Mouse (Mus musculus): ENCODE measurements around the gene Cfap77. TPM values are rescaled to one million over a fixed set of nuclear protein-coding genes. Genes with fewer than 3 reads are reported as not detected.

Cfap77 gene
- polyA plus RNA-seq, 1 experiment: 0.12 TPM

- Histone ChIP-seq H3K4me3 (ENCODE audit: insufficient read depth, poor library complexity, severe bottlenecking) (no peak overlapping the region), H3K79me2 (ENCODE audit: control insufficient read depth, insufficient read depth) (no peaks in the 10 kb centered on the region), H3K36me3 (ENCODE audit: control insufficient read depth, insufficient read depth) (no peaks in the 10 kb centered on the region), H3K79me3 (ENCODE audit: low read depth) (no peaks in the 10 kb centered on the region), H3ac (ENCODE audit: control insufficient read depth, insufficient read length, low read depth) (no peak overlapping the region), H3K27me3 (ENCODE audit: control insufficient read depth, insufficient read depth, insufficient read length) (peaks cover 87% of the 10 kb centered on the region)
- no peak for TF ChIP-seq FOSL1 (IDR thresholded peaks at IDR 0.05; ENCODE audit: insufficient read depth, low read length, poor library complexity, severe bottlenecking)
- TF ChIP-seq USF1 (IDR thresholded peaks at IDR 0.05; ENCODE audit: low read depth): no peak
- no peak for TF ChIP-seq MYOG (IDR thresholded peaks at IDR 0.05; ENCODE audit: control insufficient read depth, extremely low read depth, insufficient read length)
Measured at GRCm38 (mm10) chr2:29006455-29007034, 48.3 kb downstream of the Cfap77 start.

- H3K4me3 ChIP-seq (ENCODE audit: insufficient read depth, poor library complexity, severe bottlenecking): no peak overlapping the region
- H3K79me3 ChIP-seq (ENCODE audit: low read depth): no peaks in the 10 kb centered on the region
- H3K36me3 ChIP-seq (ENCODE audit: control insufficient read depth, insufficient read depth): no peaks in the 10 kb centered on the region
- no peaks in the 10 kb centered on the region for H3K79me2 ChIP-seq (ENCODE audit: control insufficient read depth, insufficient read depth)
- H3K27me3 ChIP-seq (ENCODE audit: control insufficient read depth, insufficient read depth, insufficient read length): peaks cover 76% of the 10 kb centered on the region
- H3ac ChIP-seq (ENCODE audit: control insufficient read depth, insufficient read length, low read depth): no peak overlapping the region
- TF ChIP-seq MAX (IDR thresholded peaks at IDR 0.05) (no peak), FOSL1 (IDR thresholded peaks at IDR 0.05; ENCODE audit: insufficient read depth, low read length, poor library complexity, severe bottlenecking) (no peak), CTCF (IDR thresholded peaks at IDR 0.05; ENCODE audit: control insufficient read depth, insufficient read depth, insufficient read length) (no peak), CEBPB (IDR thresholded peaks at IDR 0.05; ENCODE audit: low read depth) (no peak), MYOD1 (IDR thresholded peaks at IDR 0.05; ENCODE audit: control insufficient read depth, insufficient read length, low read depth) (no peak), USF1 (IDR thresholded peaks at IDR 0.05; ENCODE audit: low read depth) (no peak), MYOG (IDR thresholded peaks at IDR 0.05; ENCODE audit: control insufficient read depth, extremely low read depth, insufficient read length) (no peak)
Measured at GRCm38 (mm10) chr2:29004037-29004436, 50.8 kb downstream of the Cfap77 start.

GRCm38 (mm10) chr2:28998246-28998645 is 56.6 kb downstream of the Cfap77 start:
- Histone ChIP-seq H3K79me3 (ENCODE audit: low read depth) (no peaks in the 10 kb centered on the region), H3K4me3 (ENCODE audit: insufficient read depth, poor library complexity, severe bottlenecking) (no peak overlapping the region), H3K27me3 (ENCODE audit: control insufficient read depth, insufficient read depth, insufficient read length) (peaks cover 52% of the 10 kb centered on the region), H3K36me3 (ENCODE audit: control insufficient read depth, insufficient read depth) (no peaks in the 10 kb centered on the region), H3ac (ENCODE audit: control insufficient read depth, insufficient read length, low read depth) (no peak overlapping the region), H3K79me2 (ENCODE audit: control insufficient read depth, insufficient read depth) (no peaks in the 10 kb centered on the region)
- TF ChIP-seq FOSL1 (IDR thresholded peaks at IDR 0.05; ENCODE audit: insufficient read depth, low read length, poor library complexity, severe bottlenecking): no peak
- no peak for TF ChIP-seq MYOD1 (IDR thresholded peaks at IDR 0.05; ENCODE audit: control insufficient read depth, insufficient read length, low read depth)
- no peak for TF ChIP-seq MAX (IDR thresholded peaks at IDR 0.05)
- no peak for TF ChIP-seq CEBPB (IDR thresholded peaks at IDR 0.05; ENCODE audit: low read depth)
- TF ChIP-seq CTCF (IDR thresholded peaks at IDR 0.05; ENCODE audit: control insufficient read depth, insufficient read depth, insufficient read length): no peak
- no peak for TF ChIP-seq MYOG (IDR thresholded peaks at IDR 0.05; ENCODE audit: control insufficient read depth, extremely low read depth, insufficient read length)
- no peak for TF ChIP-seq USF1 (IDR thresholded peaks at IDR 0.05; ENCODE audit: low read depth)

- Histone ChIP-seq H3K79me2 (ENCODE audit: control insufficient read depth, insufficient read depth) (no peaks in the 10 kb centered on the region), H3K79me3 (ENCODE audit: low read depth) (no peaks in the 10 kb centered on the region), H3K27me3 (ENCODE audit: control insufficient read depth, insufficient read depth, insufficient read length) (peaks cover 48% of the 10 kb centered on the region), H3K4me3 (ENCODE audit: insufficient read depth, poor library complexity, severe bottlenecking) (no peak overlapping the region), H3K36me3 (ENCODE audit: control insufficient read depth, insufficient read depth) (no peaks in the 10 kb centered on the region), H3ac (ENCODE audit: control insufficient read depth, insufficient read length, low read depth) (no peak overlapping the region)
- TF ChIP-seq USF1 (IDR thresholded peaks at IDR 0.05; ENCODE audit: low read depth) (no peak), MYOD1 (IDR thresholded peaks at IDR 0.05; ENCODE audit: control insufficient read depth, insufficient read length, low read depth) (no peak), CTCF (IDR thresholded peaks at IDR 0.05; ENCODE audit: control insufficient read depth, insufficient read depth, insufficient read length) (no peak), MAX (IDR thresholded peaks at IDR 0.05) (no peak), FOSL1 (IDR thresholded peaks at IDR 0.05; ENCODE audit: insufficient read depth, low read length, poor library complexity, severe bottlenecking) (no peak), CEBPB (IDR thresholded peaks at IDR 0.05; ENCODE audit: low read depth) (no peak), MYOG (IDR thresholded peaks at IDR 0.05; ENCODE audit: control insufficient read depth, extremely low read depth, insufficient read length) (no peak)
Measured at GRCm38 (mm10) chr2:28997161-28997834, 57.6 kb downstream of the Cfap77 start.

- H3K4me3 ChIP-seq (ENCODE audit: insufficient read depth, poor library complexity, severe bottlenecking): no peak overlapping the region
- H3K27me3 ChIP-seq (ENCODE audit: control insufficient read depth, insufficient read depth, insufficient read length): peaks cover 40% of the 10 kb centered on the region
- no peak overlapping the region for H3ac ChIP-seq (ENCODE audit: control insufficient read depth, insufficient read length, low read depth)
- H3K36me3 ChIP-seq (ENCODE audit: control insufficient read depth, insufficient read depth): no peaks in the 10 kb centered on the region
- TF ChIP-seq CEBPB (IDR thresholded peaks at IDR 0.05; ENCODE audit: low read depth) (no peak), FOSL1 (IDR thresholded peaks at IDR 0.05; ENCODE audit: insufficient read depth, low read length, poor library complexity, severe bottlenecking) (no peak), USF1 (IDR thresholded peaks at IDR 0.05; ENCODE audit: low read depth) (no peak), MYOD1 (IDR thresholded peaks at IDR 0.05; ENCODE audit: control insufficient read depth, insufficient read length, low read depth) (no peak), MAX (IDR thresholded peaks at IDR 0.05) (no peak), MYOG (IDR thresholded peaks at IDR 0.05; ENCODE audit: control insufficient read depth, extremely low read depth, insufficient read length) (no peak), CTCF (IDR thresholded peaks at IDR 0.05; ENCODE audit: control insufficient read depth, insufficient read depth, insufficient read length) (no peak)
- H3K79me3 ChIP-seq (ENCODE audit: low read depth): no peaks in the 10 kb centered on the region
- H3K79me2 ChIP-seq (ENCODE audit: control insufficient read depth, insufficient read depth): no peaks in the 10 kb centered on the region
Measured at GRCm38 (mm10) chr2:28995436-28995835, 59.4 kb downstream of the Cfap77 start.
